Mouse (Mus musculus): ENCODE measurements around the gene Ppdpf. TPM values are rescaled to one million over a fixed set of nuclear protein-coding genes. Genes with fewer than 3 reads are reported as not detected.

The Ppdpf gene
- polyA plus RNA-seq, 1 experiment: 128 TPM

DNA sequence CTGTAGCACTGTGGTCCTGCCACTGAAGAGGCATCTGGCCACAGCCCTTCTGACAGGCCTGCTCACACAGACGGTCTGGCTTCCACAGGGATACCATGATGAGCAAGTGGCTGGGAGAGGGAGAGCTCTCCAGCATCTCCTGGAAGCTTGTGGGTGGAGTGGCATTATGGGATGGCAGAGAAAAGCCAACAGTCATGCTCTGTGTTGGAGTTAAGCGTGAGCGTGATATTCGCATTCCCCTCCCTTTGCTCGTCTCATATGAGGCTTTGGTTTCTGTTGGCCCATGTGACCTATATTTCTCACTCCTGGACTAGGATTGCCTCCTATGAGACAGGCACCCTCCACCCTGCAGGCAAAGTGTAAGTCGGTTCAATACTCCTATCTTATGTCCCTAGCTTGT is 36.8 kb upstream of the Ppdpf start:
- TF ChIP-seq CTCF (IDR thresholded peaks at IDR 0.05; ENCODE audit: extremely low read depth, insufficient read depth, low read length) (no peak), POLR2A (IDR thresholded peaks at IDR 0.05; ENCODE audit: extremely low read depth, insufficient read depth, low read length) (0 out of 2 replicates have a peak, but pooled peaks have one; percentile 23)
- Histone ChIP-seq H3K27ac (ENCODE audit: insufficient read depth, low read length) (no peak overlapping the region), H3K4me3 (ENCODE audit: insufficient read depth, low read length) (no peak overlapping the region), H3K4me1 (ENCODE audit: control insufficient read depth, insufficient read depth, low read length) (peaks cover 5% of the 10 kb centered on the region)

DNA sequence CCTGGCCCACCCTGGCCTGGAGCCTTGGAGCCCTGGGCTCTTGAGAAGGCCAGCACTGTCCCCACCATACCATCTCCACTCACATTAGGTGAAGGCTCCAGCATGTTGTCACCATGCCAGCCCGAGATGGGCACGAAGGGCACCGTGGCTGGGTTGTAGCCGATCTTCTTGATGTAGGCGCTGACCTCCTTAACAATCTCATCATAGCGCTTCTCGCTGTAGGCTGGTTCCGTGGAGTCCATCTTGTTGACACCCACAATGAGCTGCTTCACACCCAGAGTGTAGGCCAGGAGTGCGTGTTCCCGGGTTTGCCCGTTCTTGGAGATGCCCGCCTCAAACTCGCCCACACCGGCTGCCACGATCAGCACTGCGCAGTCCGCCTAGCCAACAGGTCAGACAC is 34.3 kb upstream of the Ppdpf start:
- TF ChIP-seq CTCF (IDR thresholded peaks at IDR 0.05; ENCODE audit: extremely low read depth, insufficient read depth, low read length): no peak
- no peak; the same call in 1 of the 2 replicates for TF ChIP-seq POLR2A (IDR thresholded peaks at IDR 0.05; ENCODE audit: extremely low read depth, insufficient read depth, low read length)
- Histone ChIP-seq H3K27ac (ENCODE audit: insufficient read depth, low read length) (no peak overlapping the region), H3K4me3 (ENCODE audit: insufficient read depth, low read length) (peak overlapping the region; percentile 97), H3K4me1 (ENCODE audit: control insufficient read depth, insufficient read depth, low read length) (peaks cover 7% of the 10 kb centered on the region)

DNA sequence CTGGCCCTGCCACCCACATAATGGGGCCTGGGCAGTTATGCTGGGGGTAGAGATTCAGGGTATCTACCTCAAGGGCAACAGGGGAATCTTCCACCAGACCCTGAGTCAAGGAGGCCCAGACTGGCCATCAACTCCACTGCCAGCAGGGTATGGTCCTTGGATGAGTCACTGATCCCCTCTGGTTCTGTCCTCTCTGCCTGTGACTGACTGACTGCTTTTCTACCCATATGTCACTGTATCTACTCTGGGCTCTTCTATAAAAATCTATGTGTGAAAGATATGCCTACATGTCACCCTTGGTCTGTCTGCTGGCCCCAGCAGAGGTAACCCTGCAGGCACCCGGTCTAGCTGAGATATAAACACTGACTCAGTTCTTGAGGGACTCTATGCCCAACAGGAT is 33.9 kb upstream of the Ppdpf start:
- no peak overlapping the region for H3K27ac ChIP-seq (ENCODE audit: insufficient read depth, low read length)
- peak overlapping the region; percentile 97; the same call in 1 of the 2 replicates for H3K4me3 ChIP-seq (ENCODE audit: insufficient read depth, low read length)
- H3K4me1 ChIP-seq (ENCODE audit: control insufficient read depth, insufficient read depth, low read length): peaks cover 7% of the 10 kb centered on the region
- TF ChIP-seq CTCF (IDR thresholded peaks at IDR 0.05; ENCODE audit: extremely low read depth, insufficient read depth, low read length): no peak
- peak; percentile 8; the same call in 1 of the 2 replicates for TF ChIP-seq POLR2A (IDR thresholded peaks at IDR 0.05; ENCODE audit: extremely low read depth, insufficient read depth, low read length)

- Histone ChIP-seq H3K27ac (ENCODE audit: insufficient read depth, low read length) (no peak overlapping the region), H3K4me3 (ENCODE audit: insufficient read depth, low read length) (peak overlapping the region; percentile 97), H3K4me1 (ENCODE audit: control insufficient read depth, insufficient read depth, low read length) (peaks cover 10% of the 10 kb centered on the region)
- TF ChIP-seq POLR2A (IDR thresholded peaks at IDR 0.05; ENCODE audit: extremely low read depth, insufficient read depth, low read length) (no peak), CTCF (IDR thresholded peaks at IDR 0.05; ENCODE audit: extremely low read depth, insufficient read depth, low read length) (peak; percentile 56)
Observed at GRCm38 (mm10) chr2:181153837-181154236, 33.2 kb upstream of the Ppdpf start.

DNA sequence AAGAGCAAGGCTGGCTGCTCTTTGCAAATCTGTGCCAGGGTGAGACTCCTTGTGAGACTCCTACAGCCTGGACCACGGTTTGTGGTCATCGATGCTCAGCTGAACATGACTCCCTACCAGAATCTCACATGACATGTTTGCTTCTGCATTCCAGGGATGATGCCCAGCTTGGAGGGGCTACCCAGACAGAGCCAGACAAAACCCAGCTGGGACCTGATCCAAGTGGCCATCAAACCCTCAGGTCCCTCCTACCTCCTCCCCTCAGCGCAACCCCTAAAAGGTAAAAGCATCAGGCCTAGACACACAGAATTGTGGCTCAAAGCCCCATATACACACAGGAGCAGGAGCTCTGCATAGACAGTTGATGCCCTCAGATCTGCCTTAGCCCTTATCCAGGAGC is 32.7 kb upstream of the Ppdpf start:
- TF ChIP-seq CTCF (IDR thresholded peaks at IDR 0.05; ENCODE audit: extremely low read depth, insufficient read depth, low read length) (no peak), POLR2A (IDR thresholded peaks at IDR 0.05; ENCODE audit: extremely low read depth, insufficient read depth, low read length) (no peak)
- H3K4me1 ChIP-seq (ENCODE audit: control insufficient read depth, insufficient read depth, low read length): peaks cover 12% of the 10 kb centered on the region
- H3K4me3 ChIP-seq (ENCODE audit: insufficient read depth, low read length): peak overlapping the region; percentile 97
- H3K27ac ChIP-seq (ENCODE audit: insufficient read depth, low read length): no peak overlapping the region

GRCm38 (mm10) chr2:181154831-181155415 is 32.1 kb upstream of the Ppdpf start:
- Histone ChIP-seq H3K4me3 (ENCODE audit: insufficient read depth, low read length) (peak overlapping the region; percentile 97), H3K27ac (ENCODE audit: insufficient read depth, low read length) (no peak overlapping the region), H3K4me1 (ENCODE audit: control insufficient read depth, insufficient read depth, low read length) (peaks cover 16% of the 10 kb centered on the region)
- no peak for TF ChIP-seq CTCF (IDR thresholded peaks at IDR 0.05; ENCODE audit: extremely low read depth, insufficient read depth, low read length)
- TF ChIP-seq POLR2A (IDR thresholded peaks at IDR 0.05; ENCODE audit: extremely low read depth, insufficient read depth, low read length): no peak

- peaks cover 16% of the 10 kb centered on the region for H3K4me1 ChIP-seq (ENCODE audit: control insufficient read depth, insufficient read depth, low read length)
Observed at GRCm38 (mm10) chr2:181155801-181156200, 31.2 kb upstream of the Ppdpf start.

DNA sequence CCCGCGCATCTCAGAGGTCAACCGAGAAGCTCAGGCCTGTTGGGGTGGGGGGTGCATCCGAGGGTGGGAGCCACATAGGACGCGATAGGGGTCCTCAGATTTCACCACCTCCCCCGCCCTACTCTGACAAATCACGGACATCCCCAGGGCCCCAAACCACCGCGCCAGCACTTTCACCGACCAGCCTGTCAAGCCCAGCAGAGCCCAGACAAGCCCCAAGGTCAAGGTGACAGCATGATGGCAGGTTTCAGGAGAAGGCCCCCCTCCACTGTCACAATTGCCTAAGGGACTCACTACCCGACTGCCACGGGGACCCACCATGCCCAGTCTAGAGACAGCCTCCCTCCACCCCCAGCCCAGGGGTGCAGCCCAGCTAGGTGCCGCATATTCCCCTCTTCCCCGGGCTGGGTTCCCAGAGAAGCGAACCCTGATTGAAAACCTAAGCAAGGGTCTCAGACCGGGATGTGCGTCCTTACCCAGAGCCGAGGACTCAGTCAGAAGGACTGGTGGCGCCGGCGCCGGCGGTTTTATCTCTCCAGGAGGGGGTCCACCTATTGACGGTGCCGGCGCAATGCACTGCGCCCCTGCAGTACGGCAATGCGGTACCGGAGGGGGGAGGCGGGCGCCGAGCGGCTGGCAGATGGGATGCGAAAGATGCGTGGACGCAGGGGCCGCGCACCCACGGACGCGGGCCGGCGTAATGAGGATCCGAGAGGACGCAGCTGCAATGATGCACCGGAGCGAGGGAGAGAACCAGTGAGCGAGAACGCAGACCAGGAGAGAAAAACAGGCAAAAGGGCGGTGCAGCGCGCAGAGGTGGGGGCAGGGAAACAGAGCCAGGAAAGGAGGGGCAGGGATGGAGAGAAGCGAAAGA is 30.6 kb upstream of the Ppdpf start, which contains the start of gene Eef1a2:
Eef1a2 (minus strand) TSS at position 767 of the 874 bp plus-strand sequence.
- Histone ChIP-seq H3K4me3 (ENCODE audit: insufficient read depth, low read length) (peak within 1 kb of the TSS; percentile 97), H3K4me1 (ENCODE audit: control insufficient read depth, insufficient read depth, low read length) (peaks cover 14% of the 10 kb centered on the region)
- TF ChIP-seq POLR2A (IDR thresholded peaks at IDR 0.05; ENCODE audit: extremely low read depth, insufficient read depth, low read length) (peak; percentile 74), CTCF (IDR thresholded peaks at IDR 0.05; ENCODE audit: extremely low read depth, insufficient read depth, low read length) (no peak)

More at GRCm38 (mm10) chr2:181155801-181156200, 31.2 kb upstream of the Ppdpf start:
- Histone ChIP-seq H3K27ac (ENCODE audit: insufficient read depth, low read length) (peak overlapping the region; percentile 98), H3K4me3 (ENCODE audit: insufficient read depth, low read length) (peak overlapping the region; percentile 97)
- TF ChIP-seq CTCF (IDR thresholded peaks at IDR 0.05; ENCODE audit: extremely low read depth, insufficient read depth, low read length) (no peak), POLR2A (IDR thresholded peaks at IDR 0.05; ENCODE audit: extremely low read depth, insufficient read depth, low read length) (no peak)

DNA sequence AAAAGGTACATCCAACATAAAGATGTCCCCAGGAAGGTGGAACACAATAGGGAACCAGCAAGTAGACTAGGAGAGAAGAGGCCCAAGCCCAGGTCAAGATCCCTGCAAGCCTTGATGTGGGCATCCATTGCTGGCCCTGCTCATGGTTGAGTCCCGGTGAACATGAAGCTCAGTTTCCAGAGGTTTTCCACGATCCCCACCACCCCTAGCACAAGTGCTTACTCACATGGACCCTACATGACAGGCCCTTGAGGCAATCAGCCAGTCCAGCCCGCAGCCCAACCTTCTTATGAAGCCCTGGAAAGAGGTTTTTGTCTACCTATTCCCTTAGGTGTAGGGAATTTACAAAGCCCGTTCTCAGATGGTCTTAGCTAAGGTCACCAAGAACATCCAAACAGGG is 29.9 kb upstream of the Ppdpf start:
- Histone ChIP-seq H3K4me3 (ENCODE audit: insufficient read depth, low read length) (peak overlapping the region; percentile 97), H3K4me1 (ENCODE audit: control insufficient read depth, insufficient read depth, low read length) (peaks cover 14% of the 10 kb centered on the region), H3K27ac (ENCODE audit: insufficient read depth, low read length) (peak overlapping the region; percentile 98)
- TF ChIP-seq CTCF (IDR thresholded peaks at IDR 0.05; ENCODE audit: extremely low read depth, insufficient read depth, low read length): no peak
- no peak for TF ChIP-seq POLR2A (IDR thresholded peaks at IDR 0.05; ENCODE audit: extremely low read depth, insufficient read depth, low read length)

More for the DNA sequence above, 30.6 kb upstream of the Ppdpf start, which contains the start of gene Eef1a2:
- H3K27ac ChIP-seq (ENCODE audit: insufficient read depth, low read length): peak within 1 kb of the TSS; percentile 98
